Mouse (Mus musculus): Measurements from ENCODE around the gene Gm21304. TPM values are rescaled to one million over a fixed set of nuclear protein-coding genes. Genes with fewer than 3 reads are reported as not detected.
"Not testable (repeated sequence)": the region's sequence is repeated elsewhere in the genome, so short reads cannot be mapped to it uniquely, and the experiment has no call there.

The Gm21304 gene
- polyA plus RNA-seq (2014; fragmentation: Nextera tagmentation; extraction: Ambion mirVana), result not detected in 2 replicates

DNA sequence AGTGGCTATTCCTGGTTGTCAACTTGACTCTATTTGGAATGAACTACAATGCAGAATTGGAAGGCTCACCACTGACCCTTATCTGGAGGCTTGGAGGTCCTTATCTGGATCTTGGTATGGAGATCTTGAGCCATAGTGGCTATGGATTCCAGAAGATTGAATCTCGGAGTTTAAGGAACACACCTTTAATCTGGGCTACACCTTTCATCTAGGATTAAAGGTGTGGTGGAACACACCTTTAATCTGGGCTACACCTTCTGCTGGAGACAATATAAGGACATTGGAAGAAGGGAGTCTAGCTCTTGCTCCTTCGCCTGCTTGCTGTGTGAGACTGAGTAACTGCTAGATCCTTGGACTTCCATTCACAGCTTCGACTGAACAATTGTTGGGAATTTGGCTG is at the start of gene Gm21304:
Gm21304 (plus strand) TSS at position 301 of the 400 bp plus-strand sequence.
- not testable (repeated sequence) for H3K4me1 ChIP-seq (ENCODE audit: control insufficient read depth in 2 of 2, insufficient read depth in 2 of 2, low read length in 2 of 2); H3K36me3 ChIP-seq (ENCODE audit: control insufficient read depth, insufficient read depth, low read length); H3K4me2 ChIP-seq (ENCODE audit: low read length); H3K4me3 ChIP-seq (ENCODE audit: control insufficient read depth in 1 of 2, insufficient read depth in 1 of 2, low read depth in 1 of 2, low read length in 2 of 2); H3K9me3 ChIP-seq (ENCODE audit: control insufficient read depth, low read length); ATAC-seq (ENCODE audit: insufficient number of reproducible peaks, insufficient read depth, low FRiP score, low read depth); H3K27ac ChIP-seq (replicated peaks in 1 of 2; ENCODE audit: control insufficient read depth in 1 of 2, insufficient read depth in 1 of 2, low read depth in 2 of 2, low read length in 2 of 2); H3K9ac ChIP-seq (ENCODE audit: low read length); H3K27me3 ChIP-seq (ENCODE audit: control insufficient read depth, insufficient read depth, low read length)
- WGBS, result no CpG with 5 or more reads among the region's 3 CpGs

DNA sequence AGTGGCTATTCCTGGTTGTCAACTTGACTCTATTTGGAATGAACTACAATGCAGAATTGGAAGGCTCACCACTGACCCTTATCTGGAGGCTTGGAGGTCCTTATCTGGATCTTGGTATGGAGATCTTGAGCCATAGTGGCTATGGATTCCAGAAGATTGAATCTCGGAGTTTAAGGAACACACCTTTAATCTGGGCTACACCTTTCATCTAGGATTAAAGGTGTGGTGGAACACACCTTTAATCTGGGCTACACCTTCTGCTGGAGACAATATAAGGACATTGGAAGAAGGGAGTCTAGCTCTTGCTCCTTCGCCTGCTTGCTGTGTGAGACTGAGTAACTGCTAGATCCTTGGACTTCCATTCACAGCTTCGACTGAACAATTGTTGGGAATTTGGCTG is 25.6 kb upstream of the Gm21304 start, which contains the start of gene Gm21293:
Gm21293 (plus strand) TSS at position 301 of the 400 bp plus-strand sequence.
- not testable (repeated sequence) for H3K27me3 ChIP-seq (ENCODE audit: control insufficient read depth, insufficient read depth, low read length); ATAC-seq (ENCODE audit: insufficient number of reproducible peaks, insufficient read depth, low FRiP score, low read depth)
- no CpG with 5 or more reads among the region's 3 CpGs for WGBS

GRCm38 (mm10) chr10:104151197-104151596 is 17.1 kb upstream of the Gm21304 start, which contains the start of gene Gm6763:
Gene Gm6763, plus strand, starts transcription at chr10:104151497.
- H3K9ac ChIP-seq (ENCODE audit: low read length); ATAC-seq (ENCODE audit: insufficient number of reproducible peaks, insufficient read depth, low FRiP score, low read depth); H3K4me1 ChIP-seq (ENCODE audit: control insufficient read depth in 2 of 2, insufficient read depth in 2 of 2, low read length in 2 of 2); H3K27ac ChIP-seq (replicated peaks in 1 of 2; ENCODE audit: control insufficient read depth in 1 of 2, insufficient read depth in 1 of 2, low read depth in 2 of 2, low read length in 2 of 2); H3K9me3 ChIP-seq (ENCODE audit: control insufficient read depth, low read length); H3K4me3 ChIP-seq (ENCODE audit: control insufficient read depth in 1 of 2, insufficient read depth in 1 of 2, low read depth in 1 of 2, low read length in 2 of 2); H3K27me3 ChIP-seq (ENCODE audit: control insufficient read depth, insufficient read depth, low read length); H3K4me2 ChIP-seq (ENCODE audit: low read length); H3K36me3 ChIP-seq (ENCODE audit: control insufficient read depth, insufficient read depth, low read length): not testable (repeated sequence)
- no CpG with 5 or more reads among the region's 3 CpGs for WGBS

More for the DNA sequence above, 25.6 kb upstream of the Gm21304 start, which contains the start of gene Gm21293:
- not testable (repeated sequence) for H3K4me1 ChIP-seq (ENCODE audit: control insufficient read depth in 2 of 2, insufficient read depth in 2 of 2, low read length in 2 of 2); H3K27ac ChIP-seq (replicated peaks in 1 of 2; ENCODE audit: control insufficient read depth in 1 of 2, insufficient read depth in 1 of 2, low read depth in 2 of 2, low read length in 2 of 2); H3K4me2 ChIP-seq (ENCODE audit: low read length); H3K9me3 ChIP-seq (ENCODE audit: control insufficient read depth, low read length); H3K36me3 ChIP-seq (ENCODE audit: control insufficient read depth, insufficient read depth, low read length); H3K4me3 ChIP-seq (ENCODE audit: control insufficient read depth in 1 of 2, insufficient read depth in 1 of 2, low read depth in 1 of 2, low read length in 2 of 2); H3K9ac ChIP-seq (ENCODE audit: low read length)

- H3K9ac ChIP-seq (ENCODE audit: low read length); ATAC-seq (ENCODE audit: insufficient number of reproducible peaks, insufficient read depth, low FRiP score, low read depth); H3K27ac ChIP-seq (replicated peaks in 1 of 2; ENCODE audit: control insufficient read depth in 1 of 2, insufficient read depth in 1 of 2, low read depth in 2 of 2, low read length in 2 of 2); H3K9me3 ChIP-seq (ENCODE audit: control insufficient read depth, low read length); H3K36me3 ChIP-seq (ENCODE audit: control insufficient read depth, insufficient read depth, low read length); H3K4me2 ChIP-seq (ENCODE audit: low read length); H3K4me3 ChIP-seq (ENCODE audit: control insufficient read depth in 1 of 2, insufficient read depth in 1 of 2, low read depth in 1 of 2, low read length in 2 of 2); H3K27me3 ChIP-seq (ENCODE audit: control insufficient read depth, insufficient read depth, low read length); H3K4me1 ChIP-seq (ENCODE audit: control insufficient read depth in 2 of 2, insufficient read depth in 2 of 2, low read length in 2 of 2): not testable (repeated sequence)
- WGBS, result no CpG with 5 or more reads among the region's 3 CpGs
Observed at GRCm38 (mm10) chr10:104159706-104160105, 8.6 kb upstream of the Gm21304 start, which contains the start of gene Gm8764. Gene Gm8764, plus strand, starts transcription at chr10:104160006.

DNA sequence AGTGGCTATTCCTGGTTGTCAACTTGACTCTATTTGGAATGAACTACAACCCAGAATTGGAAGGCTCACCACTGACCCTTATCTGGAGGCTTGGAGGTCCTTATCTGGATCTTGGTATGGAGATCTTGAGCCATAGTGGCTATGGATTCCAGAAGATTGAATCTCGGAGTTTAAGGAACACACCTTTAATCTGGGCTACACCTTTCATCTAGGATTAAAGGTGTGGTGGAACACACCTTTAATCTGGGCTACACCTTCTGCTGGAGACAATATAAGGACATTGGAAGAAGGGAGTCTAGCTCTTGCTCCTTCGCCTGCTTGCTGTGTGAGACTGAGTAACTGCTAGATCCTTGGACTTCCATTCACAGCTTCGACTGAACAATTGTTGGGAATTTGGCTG is 8.4 kb downstream of the Gm21304 start, which contains the start of gene Gm21312:
Gm21312 (plus strand) TSS at position 301 of the 400 bp plus-strand sequence.
- H3K9me3 ChIP-seq (ENCODE audit: control insufficient read depth, low read length); H3K27ac ChIP-seq (replicated peaks in 1 of 2; ENCODE audit: control insufficient read depth in 1 of 2, insufficient read depth in 1 of 2, low read depth in 2 of 2, low read length in 2 of 2); H3K9ac ChIP-seq (ENCODE audit: low read length); H3K4me2 ChIP-seq (ENCODE audit: low read length); H3K4me1 ChIP-seq (ENCODE audit: control insufficient read depth in 2 of 2, insufficient read depth in 2 of 2, low read length in 2 of 2); H3K4me3 ChIP-seq (ENCODE audit: control insufficient read depth in 1 of 2, insufficient read depth in 1 of 2, low read depth in 1 of 2, low read length in 2 of 2); ATAC-seq (ENCODE audit: insufficient number of reproducible peaks, insufficient read depth, low FRiP score, low read depth); H3K36me3 ChIP-seq (ENCODE audit: control insufficient read depth, insufficient read depth, low read length); H3K27me3 ChIP-seq (ENCODE audit: control insufficient read depth, insufficient read depth, low read length): not testable (repeated sequence)
- WGBS, result no CpG with 5 or more reads among the region's 3 CpGs

- not testable (repeated sequence) for H3K4me1 ChIP-seq (ENCODE audit: control insufficient read depth in 2 of 2, insufficient read depth in 2 of 2, low read length in 2 of 2); ATAC-seq (ENCODE audit: insufficient number of reproducible peaks, insufficient read depth, low FRiP score, low read depth); H3K4me2 ChIP-seq (ENCODE audit: low read length); H3K36me3 ChIP-seq (ENCODE audit: control insufficient read depth, insufficient read depth, low read length); H3K27me3 ChIP-seq (ENCODE audit: control insufficient read depth, insufficient read depth, low read length); H3K4me3 ChIP-seq (ENCODE audit: control insufficient read depth in 1 of 2, insufficient read depth in 1 of 2, low read depth in 1 of 2, low read length in 2 of 2); H3K27ac ChIP-seq (replicated peaks in 1 of 2; ENCODE audit: control insufficient read depth in 1 of 2, insufficient read depth in 1 of 2, low read depth in 2 of 2, low read length in 2 of 2); H3K9me3 ChIP-seq (ENCODE audit: control insufficient read depth, low read length); H3K9ac ChIP-seq (ENCODE audit: low read length)
- WGBS, result no CpG with 5 or more reads among the region's 3 CpGs
Observed at GRCm38 (mm10) chr10:104185233-104185632, 16.9 kb downstream of the Gm21304 start, which contains the start of gene Gm20765. Gene Gm20765, plus strand, starts transcription at chr10:104185533.

GRCm38 (mm10) chr10:104193742-104194141 is 25.4 kb downstream of the Gm21304 start, which contains the start of gene Gm4340:
Gene Gm4340, plus strand, starts transcription at chr10:104194042.
- WGBS, result no CpG with 5 or more reads among the region's 3 CpGs
- not testable (repeated sequence) for H3K4me1 ChIP-seq (ENCODE audit: control insufficient read depth in 2 of 2, insufficient read depth in 2 of 2, low read length in 2 of 2); ATAC-seq (ENCODE audit: insufficient number of reproducible peaks, insufficient read depth, low FRiP score, low read depth); H3K9me3 ChIP-seq (ENCODE audit: control insufficient read depth, low read length); H3K4me3 ChIP-seq (ENCODE audit: control insufficient read depth in 1 of 2, insufficient read depth in 1 of 2, low read depth in 1 of 2, low read length in 2 of 2); H3K36me3 ChIP-seq (ENCODE audit: control insufficient read depth, insufficient read depth, low read length); H3K4me2 ChIP-seq (ENCODE audit: low read length); H3K27me3 ChIP-seq (ENCODE audit: control insufficient read depth, insufficient read depth, low read length); H3K9ac ChIP-seq (ENCODE audit: low read length); H3K27ac ChIP-seq (replicated peaks in 1 of 2; ENCODE audit: control insufficient read depth in 1 of 2, insufficient read depth in 1 of 2, low read depth in 2 of 2, low read length in 2 of 2)

DNA sequence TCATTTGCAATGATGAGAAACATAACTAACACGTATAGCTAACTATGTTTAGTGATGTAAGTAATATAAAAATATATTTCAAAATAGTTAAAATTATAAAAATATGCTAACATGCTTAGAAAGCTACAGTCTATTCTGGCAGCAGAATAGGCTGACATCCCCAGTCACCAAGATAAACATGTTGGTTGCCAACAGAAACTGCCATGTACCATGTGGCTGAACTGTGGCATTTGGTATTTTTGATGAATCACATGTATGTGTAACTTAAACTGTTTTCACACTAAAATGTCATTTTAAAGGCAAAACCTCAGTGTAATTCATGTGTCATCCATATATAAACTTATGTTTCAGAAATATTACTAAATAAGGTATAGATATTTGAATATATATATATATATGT is 41.3 kb downstream of the Gm21304 start:
- H3K27ac ChIP-seq (replicated peaks in 1 of 2; ENCODE audit: control insufficient read depth in 1 of 2, insufficient read depth in 1 of 2, low read depth in 2 of 2, low read length in 2 of 2), result no peak overlapping the region
- H3K4me2 ChIP-seq (ENCODE audit: low read length), result no peak overlapping the region
- no peak overlapping the region for H3K4me3 ChIP-seq (ENCODE audit: control insufficient read depth in 1 of 2, insufficient read depth in 1 of 2, low read depth in 1 of 2, low read length in 2 of 2)
- no peaks in the 10 kb centered on the region for H3K27me3 ChIP-seq (ENCODE audit: control insufficient read depth, insufficient read depth, low read length)
- WGBS, result 71% methylated on average over 1 of the region's 1 CpGs
- H3K36me3 ChIP-seq (ENCODE audit: control insufficient read depth, insufficient read depth, low read length), result no peaks in the 10 kb centered on the region
- no peak overlapping the region for H3K9ac ChIP-seq (ENCODE audit: low read length)
- no peaks in the 10 kb centered on the region for H3K4me1 ChIP-seq (ENCODE audit: control insufficient read depth in 2 of 2, insufficient read depth in 2 of 2, low read length in 2 of 2)
- no peak for ATAC-seq (ENCODE audit: insufficient number of reproducible peaks, insufficient read depth, low FRiP score, low read depth)
- no peaks in the 10 kb centered on the region for H3K9me3 ChIP-seq (ENCODE audit: control insufficient read depth, low read length)
